Mouse (Mus musculus) activated CD4-positive, CD25-positive, alpha-beta regulatory T cell (primary cell): ENCODE measurements around the gene Npm1. TPM values are rescaled to one million over a fixed set of nuclear protein-coding genes. Genes with fewer than 3 reads are reported as not detected.

Experiments used
- polyA plus RNA-seq, 2 experiments: library from polyadenylated mRNA; unstranded; fragments of 100-300 nt; shearing (Covaris generic); gene quantifications; one replicate each; pipeline ENCODE4 v1.2.1; 2017

Gene Npm1
- 100 to 1,000 TPM; 451 to 822 TPM for polyA plus RNA-seq

DNA sequence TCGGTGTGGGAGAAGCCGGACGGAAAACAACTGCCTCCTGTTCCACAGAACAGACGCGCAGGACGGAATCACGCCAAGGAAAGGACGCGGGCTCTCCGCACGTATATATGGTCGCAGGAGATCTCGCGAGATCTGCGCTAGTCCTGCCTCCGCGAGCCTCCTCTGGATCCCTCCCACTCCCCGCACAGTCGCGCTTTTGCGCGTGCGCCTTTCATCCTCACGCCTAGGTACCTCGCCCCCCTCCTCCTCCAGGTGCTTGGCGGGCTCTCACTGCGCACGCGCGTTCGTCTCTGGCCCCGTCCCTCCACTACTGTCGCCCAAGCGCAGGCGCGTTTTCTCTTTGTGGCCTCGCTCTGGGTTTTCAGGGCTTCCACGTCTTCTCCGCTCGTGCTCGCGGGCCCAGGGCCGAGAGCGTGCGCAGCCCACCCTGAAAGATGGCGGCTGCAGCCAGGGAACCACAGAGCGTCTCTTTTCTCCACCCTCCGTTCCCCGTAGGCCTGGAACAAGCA, at the start of gene Npm1:
Gene Npm1, minus strand, starts transcription at position 209 of the 509 bp plus-strand sequence.

DNA sequence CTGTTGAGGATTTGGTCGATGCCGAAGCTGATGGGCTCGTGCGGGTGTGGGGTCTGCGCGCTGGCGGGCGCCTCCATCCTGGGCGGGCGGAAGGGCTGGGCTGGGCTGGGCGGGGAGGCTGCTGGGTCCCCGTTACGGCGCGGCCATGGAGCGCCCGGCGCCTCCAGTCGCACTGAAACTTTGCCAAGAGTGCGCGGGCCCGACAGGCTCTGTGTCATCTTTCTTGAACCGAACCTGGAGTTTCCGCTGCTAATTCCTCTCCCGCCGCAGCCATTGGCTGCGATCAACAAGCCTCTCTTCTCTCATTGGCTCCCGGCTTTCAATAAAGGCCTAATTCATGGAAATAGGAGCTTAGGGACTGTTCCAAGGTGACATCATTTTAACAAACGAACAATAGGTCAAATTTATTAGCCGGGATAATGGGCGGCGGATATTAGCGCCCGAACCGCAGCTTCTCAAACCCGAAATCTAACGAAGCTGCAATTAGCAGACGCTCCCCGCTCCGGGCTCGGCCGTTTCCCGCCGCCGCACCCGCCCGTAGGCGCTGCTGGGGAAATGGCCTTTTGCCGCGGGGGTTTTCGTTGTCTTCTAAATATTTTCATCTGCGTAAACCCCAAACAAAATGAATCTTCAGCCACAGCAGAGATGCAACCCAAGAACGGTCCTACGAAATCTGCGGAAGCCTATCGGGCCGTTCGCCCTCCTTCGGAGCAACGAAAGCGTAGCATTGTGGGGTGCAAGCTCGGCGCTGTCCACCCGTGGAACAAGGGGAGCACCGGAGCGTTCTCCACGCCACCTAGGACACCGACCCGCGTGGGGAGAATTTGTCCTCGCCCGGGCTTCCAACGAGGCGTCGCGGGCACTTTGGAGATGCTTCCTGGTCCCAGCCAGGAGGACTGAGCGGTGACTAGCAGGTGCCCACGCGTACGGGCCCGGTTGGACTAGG, 40.6 kb upstream of the Npm1 start, which contains the start of gene Tlx3:
Gene Tlx3, minus strand, starts transcription at position 207 of the 946 bp plus-strand sequence.

DNA sequence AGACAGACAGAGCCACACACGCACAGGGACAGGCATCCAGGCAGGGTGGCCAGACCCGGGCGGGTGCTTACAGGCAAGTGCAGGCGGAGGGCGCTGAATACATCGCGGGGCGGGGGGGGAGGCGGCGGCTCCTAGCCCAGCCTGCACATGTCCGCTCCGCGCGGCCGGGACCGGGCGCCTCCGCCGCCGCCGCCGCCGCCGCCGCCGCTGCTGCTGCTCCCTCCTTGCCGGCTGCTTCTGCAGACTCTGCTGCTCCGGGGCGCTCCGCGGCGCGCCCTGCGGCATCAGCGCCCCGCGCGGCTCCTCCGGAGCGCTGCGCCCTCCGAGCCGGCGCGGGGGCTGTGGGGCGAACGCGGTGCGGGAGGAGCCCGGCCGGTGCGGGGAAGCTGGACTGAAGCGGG, 15.8 kb downstream of the Npm1 start, which contains the start of gene Fgf18:
Gene Fgf18, minus strand, starts transcription at position 230 of the 401 bp plus-strand sequence.

Other genes with a start within 250 kb of the Npm1 start
- gene Fgf18, start 15.8 kb downstream of the Npm1 start, polyA plus RNA-seq, result under 1 TPM; 0.27 to 0.30 TPM
- not detected for gene Tlx3, start 40.4 kb upstream of the Npm1 start, polyA plus RNA-seq
- gene Gm12117, start 113.5 kb upstream of the Npm1 start, polyA plus RNA-seq, result not detected